Mouse (Mus musculus) spleen, adult 2 months (tissue): ENCODE data around the gene P2ry1. TPM values are rescaled to one million over a fixed set of nuclear protein-coding genes. Genes with fewer than 3 reads are reported as not detected.

Source experiments
- DNase-seq, 2 experiments: peaks; one replicate each; pipeline versions ENCODE4 v3.0.0 to v3.0.0-alpha.2; 2012 to 2021; ENCODE audit warnings: low spot score in 2 of 2, low read depth in 1 of 2
- H3K27ac ChIP-seq: fragments of 200-500 bp; 2 replicates; pipeline ENCODE4 v1.5.1; 2012; ENCODE audit warnings: low read length, inconsistent platforms; ENCODE audit not compliant: insufficient read depth
- H3K27me3 ChIP-seq: fragments of 200-500 bp; 2 replicates; pipeline ENCODE4 v1.6.1; 2012; ENCODE audit warnings: mild to moderate bottlenecking, moderate library complexity, low read length, inconsistent platforms; ENCODE audit not compliant: control insufficient read depth, insufficient read depth
- H3K36me3 ChIP-seq: fragments of 200-500 bp; 2 replicates; pipeline ENCODE4 v1.6.1; 2012; ENCODE audit warnings: mild to moderate bottlenecking, low read length, inconsistent platforms; ENCODE audit not compliant: control insufficient read depth, insufficient read depth
- H3K4me1 ChIP-seq: fragments of 200-500 bp; 2 replicates; pipeline ENCODE4 v1.6.1; 2011; ENCODE audit warnings: inconsistent platforms; ENCODE audit not compliant: control insufficient read depth, insufficient read depth, insufficient read length
- H3K4me3 ChIP-seq: fragments of 200-500 bp; 2 replicates; pipeline ENCODE4 v1.5.1; 2011; ENCODE audit warnings: mild to moderate bottlenecking, inconsistent platforms; ENCODE audit not compliant: insufficient read depth, insufficient read length; ENCODE audit errors: extremely low read depth
- CTCF ChIP-seq: fragments of 200-500 bp; IDR thresholded peaks from 2 replicates; pipeline ENCODE4 v1.5.1; 2011; ENCODE audit warnings: mild to moderate bottlenecking, inconsistent platforms; ENCODE audit not compliant: insufficient read depth, insufficient read length, insufficient replicate concordance; ENCODE audit errors: extremely low read depth
- POLR2A ChIP-seq: fragments of 200-500 bp; IDR thresholded peaks from 2 replicates; pipeline ENCODE4 v1.6.1; 2011; ENCODE audit warnings: low read depth, low read length, inconsistent platforms
- WGBS: fragments of 180-500 bp; shearing (Covaris S2); methylation state at CpG from one replicate; pipeline ENCODE4 v1.1.7; 2018; 5-methylcytosine and 5-hydroxymethylcytosine counted together
- polyA plus RNA-seq: library from polyadenylated mRNA; depleted of rRNA; stranded (reverse); fragments of >200 nt; gene quantifications from 2 replicates; pipeline ENCODE4 v1.2.3, GENCODE M21; 2012

P2ry1 gene
- polyA plus RNA-seq, 1 experiment, result 2.7 TPM

- 43% methylated on average over 4 of the region's 4 CpGs for WGBS
- no peaks in the 10 kb centered on the region for H3K4me1 ChIP-seq
These were observed 29.5 kb downstream of the P2ry1 start for GRCm38 (mm10) chr3:61032100-61032499.

GRCm38 (mm10) chr3:61035633-61036032 lies 33.0 kb downstream of the P2ry1 start:
- Histone ChIP-seq H3K27ac (no peak overlapping the region), H3K36me3 (no peaks in the 10 kb centered on the region), H3K4me3 (no peak overlapping the region), H3K27me3 (no peaks in the 10 kb centered on the region), H3K4me1 (no peaks in the 10 kb centered on the region)
- TF ChIP-seq POLR2A, result no peak
- no peak for TF ChIP-seq CTCF
- WGBS, result 30% methylated on average over 5 of the region's 5 CpGs
- DNase-seq, result no peak

More at GRCm38 (mm10) chr3:61032100-61032499, 29.5 kb downstream of the P2ry1 start:
- Histone ChIP-seq H3K27me3 (no peaks in the 10 kb centered on the region), H3K27ac (no peak overlapping the region), H3K4me3 (no peak overlapping the region), H3K36me3 (no peaks in the 10 kb centered on the region)
- DNase-seq, result no peak
- no peak for TF ChIP-seq CTCF
- TF ChIP-seq POLR2A, result no peak

DNA sequence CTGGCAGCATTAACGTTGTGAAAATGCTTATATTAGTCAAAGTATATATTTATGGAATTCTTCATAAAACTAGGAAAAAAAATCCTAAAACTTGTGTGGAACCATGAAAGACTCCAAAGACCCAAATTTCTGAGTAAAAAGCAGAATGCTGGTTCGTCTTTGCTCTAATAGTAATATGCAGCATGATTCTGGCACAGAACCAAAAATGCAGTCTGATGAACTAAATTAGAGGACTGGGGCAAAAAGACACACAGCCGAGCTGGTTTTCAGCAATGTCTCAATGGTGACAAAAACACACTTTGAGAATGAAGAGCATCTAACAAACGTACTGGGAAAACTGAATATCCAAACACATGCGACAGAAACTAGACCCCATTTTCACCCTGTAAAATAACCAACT lies 37.3 kb downstream of the P2ry1 start:
- DNase-seq, result no peak
- no peak overlapping the region for H3K27ac ChIP-seq
- TF ChIP-seq POLR2A (no peak), CTCF (no peak)
- 87% methylated on average over 5 of the region's 5 CpGs for WGBS
- H3K36me3 ChIP-seq, result no peaks in the 10 kb centered on the region
- H3K4me3 ChIP-seq, result no peak overlapping the region
- no peaks in the 10 kb centered on the region for H3K4me1 ChIP-seq
- no peaks in the 10 kb centered on the region for H3K27me3 ChIP-seq

GRCm38 (mm10) chr3:61049976-61050672 lies 47.5 kb downstream of the P2ry1 start:
- H3K36me3 ChIP-seq, result no peaks in the 10 kb centered on the region
- DNase-seq, result no peak
- H3K4me3 ChIP-seq, result no peak overlapping the region
- H3K27ac ChIP-seq, result no peak overlapping the region
- TF ChIP-seq POLR2A (no peak), CTCF (no peak)
- 89% methylated on average over 3 of the region's 3 CpGs for WGBS
- no peaks in the 10 kb centered on the region for H3K4me1 ChIP-seq
- no peaks in the 10 kb centered on the region for H3K27me3 ChIP-seq
